Mouse (Mus musculus): ENCODE measurements around the gene Cbarp. TPM values are rescaled to one million over a fixed set of nuclear protein-coding genes. Genes with fewer than 3 reads are reported as not detected.

Gene Cbarp
- total and polyA plus RNA-seq, 3 experiments = 0.19 to 2.4 (median 2.3) TPM

DNA sequence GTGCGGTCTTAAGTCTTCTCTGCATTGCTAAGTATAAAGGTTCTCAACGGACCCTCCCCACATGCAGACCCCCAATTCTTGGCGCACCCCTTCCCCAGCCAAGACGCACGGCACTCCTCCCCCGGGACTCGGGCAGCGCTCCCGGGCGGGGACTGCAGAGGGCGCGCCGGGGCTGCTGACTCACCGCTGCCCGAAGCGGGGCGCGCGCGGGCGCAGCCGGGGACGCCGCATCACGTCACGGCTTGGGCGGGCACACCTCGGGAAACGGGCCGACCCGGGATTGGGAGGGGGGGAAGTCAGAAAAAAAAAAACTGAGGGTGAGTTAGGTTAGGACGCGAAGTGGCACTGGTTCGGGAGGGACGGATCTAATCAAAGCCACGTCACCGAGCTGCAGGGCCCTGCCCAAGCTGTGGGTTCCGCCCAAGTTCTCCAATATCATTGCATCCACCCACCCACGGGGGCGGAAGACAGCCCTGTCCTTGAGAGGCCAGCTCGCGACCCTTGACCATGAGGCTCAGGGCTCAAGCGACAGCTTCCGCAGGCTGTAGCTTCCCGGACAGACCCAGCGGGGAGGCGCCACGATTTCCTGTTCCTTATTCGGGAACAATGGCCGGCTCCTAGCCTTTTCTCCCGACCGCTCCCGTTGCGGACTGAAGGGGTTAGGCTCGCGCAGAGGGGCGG, 8.1 kb upstream of the Cbarp start:
- Histone ChIP-seq H3K4me2 (ENCODE audit: insufficient read depth, low read depth, poor library complexity, severe bottlenecking) (peak overlapping the region; percentile 63; the same call in 1 of the 2 replicates), H3K9ac (ENCODE audit: insufficient read depth, low read depth) (peak overlapping the region; percentile 64), H3K79me2 (replicated peaks; ENCODE audit: control insufficient read depth, extremely low read depth, insufficient read depth, poor library complexity, severe bottlenecking) (peaks cover 16% of the 10 kb centered on the region), H3K4me1 (ENCODE audit: control insufficient read depth in 1 of 2, insufficient read depth in 2 of 2) (peaks cover 33 to 50% of the 10 kb centered on the region in 2 experiments), H3K27ac (ENCODE audit: insufficient read depth, low read depth) (peak overlapping the region; percentile 58), H3K36me3 (replicated peaks in 1 of 2; ENCODE audit: control insufficient read depth in 1 of 2, insufficient read depth in 1 of 2, low read length in 1 of 2) (peaks cover 35 to 49% of the 10 kb centered on the region in 2 experiments), H3K27me3 (replicated peaks) (no peaks in the 10 kb centered on the region), H3K9me3 (replicated peaks; ENCODE audit: low read length) (no peaks in the 10 kb centered on the region), H3K4me3 (replicated peaks in 1 of 3; ENCODE audit: low read depth in 2 of 3, low read length in 2 of 3, poor library complexity in 1 of 3) (peak overlapping the region; percentile 78 to 91 (median 81))
- dilution Hi-C loops (cut with MboI; ENCODE audit: extremely low pct_ligation_motif_present, extremely low pct_unique_long_range_greater_than_20kb, low sequenced_read_pairs) (no loop called here), in situ Hi-C loops (cut with MboI; ENCODE audit: low pct_ligation_motif_present, low pct_unique_long_range_greater_than_20kb, low sequenced_read_pairs) (no loop called here)
- peak; percentile 53; the same call in 1 of the 2 replicates for TF ChIP-seq BHLHE40 (IDR thresholded peaks at IDR 0.05; ENCODE audit: low read depth, low read length)
- no peak for TF ChIP-seq GABPA (IDR thresholded peaks at IDR 0.05; ENCODE audit: insufficient replicate concordance, low read depth, low read length)
- peak; percentile 52 for TF ChIP-seq TCF12 (IDR thresholded peaks at IDR 0.05; ENCODE audit: low read depth, low read length)
- TF ChIP-seq IRF4 (IDR thresholded peaks at IDR 0.05; ENCODE audit: low read depth, low read length) = peak; percentile 68
- peak; percentile 75; the same call in 1 of the 2 replicates for TF ChIP-seq MAZ (IDR thresholded peaks at IDR 0.05; ENCODE audit: low read depth, low read length)
- TF ChIP-seq RAD21 (IDR thresholded peaks at IDR 0.05; ENCODE audit: low read depth, low read length) = peak; percentile 58
- TF ChIP-seq MAFK (IDR thresholded peaks at IDR 0.05; ENCODE audit: insufficient replicate concordance, low read length) = peak; percentile 26; the same call in 1 of the 2 replicates
- TF ChIP-seq MEF2A (IDR thresholded peaks at IDR 0.05; ENCODE audit: borderline replicate concordance, low read depth, low read length) = no peak
- peak; percentile 28 for TF ChIP-seq ETS1 (conservative IDR thresholded peaks at IDR 0.05; ENCODE audit: low read depth, low read length)
- no peak for TF ChIP-seq PAX5 (IDR thresholded peaks at IDR 0.05; ENCODE audit: low read length)
- peak; percentile 83 for TF ChIP-seq ZNF384 (IDR thresholded peaks at IDR 0.05; ENCODE audit: low read depth, low read length)
- 0 out of 2 replicates have a peak, but pooled peaks have one; percentile 49 for TF ChIP-seq UBTF (IDR thresholded peaks at IDR 0.05; ENCODE audit: low read depth, low read length)
- peak; percentile 90 for TF ChIP-seq SMC3 (IDR thresholded peaks at IDR 0.05; ENCODE audit: low read depth, low read length)
- TF ChIP-seq KAT2A (IDR thresholded peaks at IDR 0.05; ENCODE audit: insufficient replicate concordance, low read length) = no peak
- TF ChIP-seq HCFC1 (IDR thresholded peaks at IDR 0.05; ENCODE audit: low read depth, low read length) = no peak; the same call in 1 of the 2 replicates
- TF ChIP-seq NRF1 (IDR thresholded peaks at IDR 0.05; ENCODE audit: low read depth, low read length) = peak; percentile 70
- peak; percentile 57 for TF ChIP-seq ELF1 (IDR thresholded peaks at IDR 0.05; ENCODE audit: low read depth, low read length)
- TF ChIP-seq CTCF (conservative IDR thresholded peaks at IDR 0.05 in 1 of 2, IDR thresholded peaks at IDR 0.05 in 1 of 2; ENCODE audit: low read depth in 2 of 2, low read length in 2 of 2) = peak in 1 of 2 experiments; percentile 99; a peak in 2 of 4 replicates
- peak; percentile 73 for TF ChIP-seq SIN3A (IDR thresholded peaks at IDR 0.05; ENCODE audit: low read length)
- peak; percentile 7 for TF ChIP-seq MXI1 (IDR thresholded peaks at IDR 0.05; ENCODE audit: low read depth, low read length)
- DNase-seq (ENCODE audit: extremely low read depth) = peak; percentile 77
